Mouse (Mus musculus) heart, adult 8-10 months (tissue): Measurements from ENCODE around the gene Sptlc2. TPM values are rescaled to one million over a fixed set of nuclear protein-coding genes. Genes with fewer than 3 reads are reported as not detected.
A peak's percentile ranks its signal among the peaks of the same experiment; 100 is the strongest.

Experiments
- DNase-seq: peaks from one replicate; pipeline ENCODE4 v3.0.0; 2022; ENCODE audit warnings: low spot score
- total RNA-seq, 4 experiments: library from RNA; stranded (reverse); gene quantifications; 2 replicates each; pipeline ENCODE4 v1.2.4; 2022

Gene Sptlc2
- total RNA-seq, 4 experiments from 2014 or later = 18.9 to 30.4 (median 20.9) TPM

GRCm38 (mm10) chr12:87397126-87397525, 9.0 kb upstream of the Sptlc2 start:
- DNase-seq = no peak

- DNase-seq = no peak
Observed at GRCm38 (mm10) chr12:87394316-87394715, 6.2 kb upstream of the Sptlc2 start.

GRCm38 (mm10) chr12:87393447-87394145, 5.4 kb upstream of the Sptlc2 start:
- peak; percentile 65 for DNase-seq

- no peak for DNase-seq
Observed at GRCm38 (mm10) chr12:87391355-87391754, 3.2 kb upstream of the Sptlc2 start.

GRCm38 (mm10) chr12:87389231-87389630, 1.1 kb upstream of the Sptlc2 start:
- no peak for DNase-seq

- no peak for DNase-seq
Observed at GRCm38 (mm10) chr12:87387171-87388121, 709 bp downstream of the Sptlc2 start.

- DNase-seq = no peak
Observed at GRCm38 (mm10) chr12:87385051-87385450, 3.1 kb downstream of the Sptlc2 start.

GRCm38 (mm10) chr12:87381380-87381682, 6.8 kb downstream of the Sptlc2 start:
- no peak for DNase-seq

GRCm38 (mm10) chr12:87380586-87381379, 7.4 kb downstream of the Sptlc2 start:
- DNase-seq = no peak

GRCm38 (mm10) chr12:87379496-87379895, 8.7 kb downstream of the Sptlc2 start:
- no peak for DNase-seq

- DNase-seq = no peak
Observed at GRCm38 (mm10) chr12:87374159-87374558, 14.0 kb downstream of the Sptlc2 start.

- DNase-seq = no peak
Observed at GRCm38 (mm10) chr12:87369319-87369718, 18.8 kb downstream of the Sptlc2 start.

- no peak for DNase-seq
Observed at GRCm38 (mm10) chr12:87368092-87368491, 20.1 kb downstream of the Sptlc2 start.

GRCm38 (mm10) chr12:87365676-87366075, 22.5 kb downstream of the Sptlc2 start:
- no peak for DNase-seq

- DNase-seq = no peak
Observed at GRCm38 (mm10) chr12:87362111-87362510, 26.0 kb downstream of the Sptlc2 start.

- DNase-seq = no peak
Observed at GRCm38 (mm10) chr12:87348029-87348428, 40.1 kb downstream of the Sptlc2 start.

- DNase-seq = no peak
Observed at GRCm38 (mm10) chr12:87347511-87347910, 40.6 kb downstream of the Sptlc2 start.

- no peak for DNase-seq
Observed at GRCm38 (mm10) chr12:87343084-87343605, 45.0 kb downstream of the Sptlc2 start.

- no peak for DNase-seq
Observed at GRCm38 (mm10) chr12:87338082-87338481, 50.1 kb downstream of the Sptlc2 start.

- DNase-seq = peak; percentile 17
Observed at GRCm38 (mm10) chr12:87334886-87335285, 53.3 kb downstream of the Sptlc2 start.

- no peak for DNase-seq
Observed at GRCm38 (mm10) chr12:87333794-87334193, 54.4 kb downstream of the Sptlc2 start.

- DNase-seq = peak; percentile 9
Observed at GRCm38 (mm10) chr12:87332511-87332910, 55.6 kb downstream of the Sptlc2 start.
